Mouse (Mus musculus): ENCODE measurements at regions not wholly inside any gene's neighbourhood (a gene's known extent, or its start where the extent isn't known, plus 50 kb on each side); places are given as distances from the start of the nearest gene placed in this dataset.

GRCm38 (mm10) chr3:137015199-137015598 is 325.7 kb upstream of the Emcn start:
- no peak for TF ChIP-seq CTCF (IDR thresholded peaks at IDR 0.05; ENCODE audit: borderline replicate concordance, extremely low read depth, insufficient read depth, insufficient read length)
- no peak for TF ChIP-seq POLR2A (IDR thresholded peaks at IDR 0.05; ENCODE audit: borderline replicate concordance, extremely low read depth, insufficient read depth, insufficient read length, poor library complexity, severe bottlenecking)

Measured in brain, embryonic 14.5 days (tissue).